Mouse (Mus musculus) yolk sac, embryonic 10.5 days (tissue): ENCODE measurements around the gene Gm13420.
"Not testable (repeated sequence)": the region's sequence is repeated elsewhere in the genome, so short reads cannot be mapped to it uniquely, and the experiment has no call there.

Experiments used
- DNase-seq: peaks from one replicate; pipeline ENCODE4 v3.0.0-alpha.2; 2017; ENCODE audit warnings: low spot score

Gm13420 gene

DNA sequence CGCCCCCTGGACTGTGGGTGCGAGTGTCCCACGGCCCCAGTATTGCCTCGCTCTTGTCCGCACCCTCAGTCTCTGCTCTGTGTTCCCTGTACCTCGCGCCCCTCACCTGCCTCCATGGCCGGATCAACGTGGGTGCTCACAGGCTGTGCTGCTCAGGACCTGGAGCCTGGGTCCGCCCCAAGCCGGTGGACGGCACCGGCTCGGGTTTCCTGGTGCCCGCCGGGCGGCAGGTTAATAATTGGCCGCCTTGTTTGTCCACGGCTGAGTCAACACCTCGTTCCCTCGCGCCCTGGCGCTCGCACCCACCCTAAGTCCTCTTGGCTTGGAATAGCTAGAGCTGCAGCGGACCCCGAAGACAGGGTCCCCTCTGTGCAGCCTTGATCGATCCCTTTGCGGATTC, at the start of gene Gm13420:
TSS of gene Gm13420 (minus strand) at position 189 of the 400 bp plus-strand sequence.
- peak; percentile 76 for DNase-seq

DNA sequence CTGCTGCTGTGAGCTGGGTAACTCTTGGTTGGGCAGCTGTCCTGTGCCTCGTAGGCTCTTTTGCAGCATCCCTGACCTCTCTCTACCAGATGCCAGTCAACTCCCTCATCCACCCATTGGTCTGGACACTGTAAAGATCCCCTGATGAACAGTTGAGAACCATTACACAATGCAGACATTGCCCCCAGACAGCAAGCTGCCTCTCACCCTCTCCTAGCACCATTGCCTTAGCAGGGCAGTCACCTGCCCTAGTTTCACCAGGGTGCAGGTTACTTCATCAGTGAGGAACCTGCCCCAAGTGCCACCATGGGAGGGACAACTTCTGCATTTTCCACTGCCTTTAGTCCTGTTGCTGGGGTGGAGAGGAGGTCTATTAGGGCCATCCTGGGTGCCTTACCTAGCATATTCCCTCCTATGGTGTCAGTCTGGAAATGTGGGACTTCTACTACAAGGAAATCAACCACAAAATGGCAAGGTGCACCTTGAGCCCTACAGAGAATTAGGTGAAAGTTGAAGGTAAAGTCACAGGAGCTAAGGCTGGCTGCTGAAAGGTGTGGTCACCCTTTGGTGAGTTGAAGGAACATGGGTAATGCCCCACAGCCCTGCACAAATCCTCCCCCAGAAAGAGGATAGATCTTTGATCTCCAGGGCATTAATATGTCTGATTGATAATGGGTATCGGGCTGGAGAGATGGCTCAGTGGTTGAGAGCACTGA, 41.4 kb upstream of the Gm13420 start:
- no peak for DNase-seq

DNA sequence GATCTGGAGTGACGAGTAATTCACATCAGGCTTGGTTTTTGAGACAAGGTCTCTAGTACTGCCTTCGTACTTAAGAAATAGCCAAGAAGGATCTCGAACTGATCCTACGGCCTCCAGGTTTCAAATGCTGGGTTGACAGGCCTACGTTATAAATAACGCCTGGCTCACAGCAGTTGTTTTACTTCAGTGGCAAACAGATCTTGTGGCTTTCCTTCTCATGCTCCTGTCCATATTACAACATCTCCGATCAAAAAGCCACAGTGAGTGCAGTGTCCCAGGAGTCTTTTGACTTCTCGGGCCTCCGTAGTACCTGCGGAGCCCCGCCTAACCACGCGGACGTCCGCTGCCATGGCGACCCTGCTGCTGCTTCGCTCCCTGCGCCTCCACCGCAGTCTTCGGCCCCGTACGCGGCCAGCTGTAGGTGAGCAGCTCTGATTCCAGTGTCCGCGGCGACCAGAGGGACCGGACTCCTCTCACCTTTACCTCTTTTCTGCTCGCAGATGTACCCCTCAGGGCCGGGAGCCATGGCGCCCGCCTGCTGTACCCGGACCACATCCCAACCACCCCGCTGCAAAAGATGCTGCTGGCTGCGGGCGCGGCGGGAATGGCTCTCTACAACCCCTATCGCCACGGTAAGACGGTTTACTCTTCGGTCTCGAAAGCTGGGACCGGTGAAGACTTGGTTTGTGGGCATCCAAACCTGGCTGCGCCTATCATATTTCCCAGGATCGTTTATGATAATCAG, 36.6 kb upstream of the Gm13420 start, which contains the start of gene Trub2:
TSS of gene Trub2 (minus strand) at position 566 of the 745 bp plus-strand sequence.
- DNase-seq: peak; percentile 88

DNA sequence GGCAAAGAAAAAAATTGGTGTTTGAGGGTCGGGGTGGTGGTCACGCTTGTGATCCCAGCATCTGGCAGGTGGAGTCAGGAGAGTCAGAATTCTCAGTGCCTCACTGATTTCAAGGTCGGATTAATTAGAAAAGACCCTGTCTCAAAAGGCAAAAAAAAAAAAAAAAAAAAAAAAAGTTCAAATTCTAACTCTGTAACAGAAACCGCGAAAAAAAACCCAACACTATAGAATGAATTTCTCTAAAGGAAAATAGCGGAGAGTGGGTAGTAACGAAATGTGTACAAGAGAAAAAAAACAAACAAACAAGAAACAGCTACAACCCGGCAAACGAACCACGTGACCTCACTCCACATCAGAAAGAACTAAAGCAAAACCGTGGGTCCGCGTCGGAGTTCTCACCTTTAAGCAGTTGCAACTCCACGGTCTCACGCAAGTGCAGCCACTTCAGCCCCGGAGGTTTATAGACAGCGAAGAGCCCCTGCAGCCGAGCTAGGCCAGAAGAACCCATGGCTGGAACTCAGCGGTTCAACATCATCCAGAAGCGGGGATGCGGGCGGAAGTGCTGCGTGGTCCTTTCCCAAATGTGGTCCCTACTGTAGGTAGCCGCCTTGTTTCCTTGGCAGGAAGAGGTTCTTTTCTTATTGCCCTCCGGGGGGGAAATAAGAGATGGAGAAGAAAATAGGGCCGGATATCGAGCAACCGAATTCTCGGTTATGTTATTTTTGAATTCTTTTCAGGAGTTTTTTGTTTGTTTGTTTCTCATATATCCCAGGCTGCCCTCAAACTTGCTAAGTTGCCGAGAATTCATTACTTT, 35.8 kb upstream of the Gm13420 start, which contains the start of gene Coq4:
TSS of gene Coq4 (plus strand) at position 390 of the 814 bp plus-strand sequence.
- peak; percentile 90 for DNase-seq

DNA sequence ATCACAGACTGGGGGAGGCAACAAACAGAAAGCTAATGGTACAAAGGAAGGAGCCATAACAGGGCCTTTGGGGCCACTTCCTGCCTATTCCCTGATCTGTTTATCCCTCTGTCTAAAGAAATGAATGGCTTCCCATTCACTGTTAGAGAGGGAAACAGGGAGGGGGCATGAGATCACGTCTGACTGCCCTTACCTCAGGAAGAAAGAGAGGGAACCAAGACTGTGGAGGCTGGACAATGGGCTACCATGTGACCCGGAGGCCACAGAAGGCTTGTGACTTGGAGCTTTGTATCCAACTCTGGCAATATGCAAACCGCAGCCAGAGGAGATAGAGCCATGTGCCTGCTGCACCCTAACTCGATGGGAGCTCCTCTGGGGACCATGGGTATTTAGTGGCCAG, 32.8 kb upstream of the Gm13420 start:
- DNase-seq: no peak

DNA sequence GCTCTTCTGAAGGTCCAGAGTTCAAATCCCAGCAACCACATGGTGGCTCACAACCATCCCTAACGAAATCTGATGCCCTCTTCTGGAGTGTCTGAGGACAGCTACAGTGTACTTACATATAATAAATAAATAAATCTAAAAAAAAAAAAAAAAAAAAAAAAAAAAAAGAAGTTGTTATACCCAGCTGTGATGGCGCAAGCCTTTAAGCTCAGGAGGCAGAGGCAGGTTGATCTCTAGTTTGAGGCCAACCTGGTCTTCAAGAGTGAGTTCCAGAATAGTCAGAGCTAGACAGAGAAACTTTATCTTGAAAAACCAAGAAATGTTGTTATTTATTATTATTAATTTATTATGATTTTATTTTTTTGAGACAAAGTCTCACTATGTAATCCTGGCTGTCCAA, 29.8 kb upstream of the Gm13420 start:
- DNase-seq: not testable (repeated sequence)

DNA sequence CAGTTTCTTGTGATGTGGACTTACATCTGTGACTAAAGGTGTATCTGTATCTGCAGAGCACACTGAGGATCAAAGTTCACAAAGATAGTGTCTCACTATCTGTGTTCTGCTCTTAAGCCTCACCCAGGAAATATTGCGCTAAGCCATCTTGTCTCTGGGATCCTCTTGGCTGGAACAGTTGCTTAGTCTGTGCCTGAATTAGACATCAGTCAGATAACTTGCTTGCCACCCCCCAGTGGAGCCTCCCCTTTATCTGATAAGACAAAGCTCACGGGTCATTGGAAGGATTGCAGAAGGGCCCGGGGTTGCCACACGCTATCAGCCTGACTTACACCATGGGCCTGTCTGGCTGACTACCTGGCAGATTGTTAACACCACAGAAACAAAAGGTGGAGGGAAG, 21.8 kb upstream of the Gm13420 start:
- peak; percentile 84 for DNase-seq

DNA sequence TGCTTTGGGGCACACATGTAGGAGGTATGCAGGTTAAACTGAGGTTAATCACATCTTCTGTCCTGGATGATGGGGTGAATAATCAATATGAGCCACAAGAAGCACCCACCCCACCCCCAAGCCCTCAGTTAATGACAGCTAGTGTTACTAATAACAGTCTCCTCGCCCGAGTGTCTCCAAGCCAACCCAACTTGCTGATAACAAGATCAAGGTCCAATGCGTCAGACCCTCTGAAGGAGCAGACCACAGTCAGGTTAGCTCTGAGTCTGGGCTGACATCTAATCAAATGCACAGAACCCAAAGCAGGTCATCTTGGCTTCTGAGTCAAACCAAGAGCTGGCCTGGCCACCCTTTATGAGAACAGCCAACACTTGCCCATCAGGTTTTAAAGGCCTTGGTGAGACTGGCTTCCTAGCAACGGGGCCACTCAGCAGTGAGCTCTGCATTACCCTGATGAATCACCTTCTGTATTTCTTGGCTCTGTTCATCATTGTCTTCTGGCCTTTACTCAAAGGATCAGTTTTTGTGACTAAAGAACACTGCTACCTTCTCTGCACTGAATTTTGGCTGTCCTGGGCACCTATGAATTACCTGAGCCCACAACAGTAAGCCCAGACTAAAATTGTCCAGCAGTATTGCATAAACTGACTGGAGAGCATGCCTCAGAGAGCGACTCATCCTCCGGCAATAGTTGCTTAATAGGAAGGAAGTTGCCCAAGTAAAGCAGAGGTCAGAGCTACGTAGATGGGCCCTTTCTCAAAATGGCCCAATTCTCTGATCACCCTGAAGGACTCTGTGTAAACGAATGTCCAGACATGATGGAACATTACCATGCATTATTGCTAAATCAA, 20.4 kb upstream of the Gm13420 start:
- DNase-seq: peak; percentile 84

DNA sequence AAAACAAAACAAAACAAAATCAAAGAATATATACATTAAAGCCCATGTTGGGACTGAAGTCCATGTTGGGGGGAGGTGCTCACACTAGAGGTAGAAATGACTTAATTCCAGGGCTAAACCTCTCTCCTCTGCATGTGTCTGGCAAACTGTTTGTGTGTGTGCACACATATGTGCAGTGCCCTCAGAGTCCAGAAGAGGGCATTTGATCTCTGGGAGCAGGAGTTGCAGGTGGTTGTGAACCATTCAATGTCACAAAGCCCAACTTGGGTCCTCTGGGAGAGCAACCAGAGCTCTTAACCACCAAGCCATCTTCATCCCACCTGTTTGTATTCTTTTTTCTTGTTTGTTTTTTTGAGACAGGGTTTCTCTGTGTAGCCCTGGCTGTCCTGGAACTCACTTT, 18.7 kb upstream of the Gm13420 start:
- DNase-seq: no peak

DNA sequence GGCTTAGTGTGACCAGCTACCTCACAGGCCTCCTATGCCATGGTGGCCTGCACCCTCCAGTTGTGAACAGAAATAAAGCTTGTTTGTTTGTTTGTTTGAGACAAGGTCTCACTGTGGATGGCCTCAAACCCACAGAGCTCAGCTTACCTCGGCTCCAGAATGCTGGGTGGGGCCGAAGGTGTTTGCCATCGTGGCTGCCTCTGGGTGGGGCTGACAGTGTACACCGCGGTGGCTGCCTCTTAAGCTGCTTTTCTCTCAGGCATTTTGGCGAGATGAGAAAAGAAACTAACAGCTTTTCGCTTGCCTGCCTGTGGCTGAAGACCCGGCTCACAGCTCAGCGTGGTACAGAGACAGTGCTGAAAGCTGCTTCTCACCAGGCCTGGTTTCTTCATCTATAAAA, 17.4 kb upstream of the Gm13420 start:
- DNase-seq: no peak

DNA sequence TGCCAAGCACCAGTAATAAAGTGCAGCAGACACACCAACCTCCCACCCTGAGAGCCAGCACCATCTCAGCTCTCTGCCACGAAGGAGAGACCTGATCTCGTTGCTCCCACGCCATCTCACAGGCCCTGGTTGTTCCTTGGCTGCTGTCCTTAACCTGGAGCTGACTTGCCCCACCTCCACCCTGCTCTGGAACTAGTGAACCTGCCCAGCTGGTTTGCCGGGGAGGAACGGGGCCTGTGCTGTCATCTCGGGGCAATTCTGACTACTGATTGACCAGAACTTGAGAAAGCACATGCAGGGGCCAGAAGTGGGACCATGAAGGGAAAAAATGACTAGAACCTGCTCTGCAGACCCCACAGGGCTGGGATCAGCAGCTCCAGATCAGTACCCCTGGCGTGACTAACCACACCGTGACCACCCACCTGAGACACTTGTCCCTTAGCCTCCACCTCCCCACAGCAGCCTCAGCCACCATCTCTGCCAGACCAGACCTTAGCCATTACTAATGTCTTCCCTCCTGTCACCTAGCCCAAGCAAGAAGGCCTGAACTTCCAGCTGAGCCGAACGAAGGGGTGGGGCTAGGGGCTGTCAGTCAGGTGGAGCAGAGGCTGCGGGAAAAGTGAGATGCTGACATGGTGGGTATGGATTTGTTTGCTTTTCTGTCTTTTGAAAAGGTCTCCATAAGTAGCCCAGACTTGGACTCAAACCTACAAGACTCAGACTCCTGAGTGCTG, 16.7 kb upstream of the Gm13420 start:
- peak; percentile 59 for DNase-seq

DNA sequence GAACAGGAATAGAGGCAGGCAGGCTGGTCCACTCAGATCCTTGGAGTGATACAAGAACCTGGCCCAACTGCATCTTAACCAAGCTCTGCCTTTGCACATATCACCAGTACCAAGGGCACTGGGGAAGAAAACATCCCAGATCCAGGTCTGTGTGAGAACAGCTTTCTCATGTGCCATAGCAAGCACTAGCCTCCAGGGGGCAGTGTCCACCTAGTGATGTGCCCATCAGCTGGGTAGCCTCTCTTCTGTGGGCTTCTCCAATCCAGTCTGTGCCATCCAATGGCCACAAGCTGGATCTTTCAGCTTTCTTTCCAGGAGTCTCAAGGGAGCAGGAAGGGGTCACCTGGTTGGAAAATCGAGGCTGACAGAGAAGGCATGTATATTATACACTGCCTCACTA, 13.3 kb upstream of the Gm13420 start:
- peak; percentile 41 for DNase-seq

DNA sequence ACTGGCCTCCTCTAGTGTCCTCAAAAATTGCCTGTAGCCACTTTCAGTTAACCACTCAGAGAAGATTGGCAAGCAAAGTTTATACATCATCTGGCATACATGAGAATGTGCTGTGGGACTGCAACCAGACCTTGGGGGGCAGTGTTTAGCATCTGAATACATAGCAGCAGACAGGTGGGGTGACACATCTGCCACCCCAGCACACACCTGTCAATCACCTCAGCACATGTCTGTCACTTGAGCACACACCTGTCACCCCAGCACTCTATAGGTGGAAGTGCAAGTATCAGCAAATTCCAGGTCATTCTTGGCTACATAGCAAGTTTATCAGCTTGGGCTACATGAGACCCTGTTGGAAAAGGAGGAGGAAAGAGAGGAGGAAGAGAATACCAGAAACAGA, 4.2 kb upstream of the Gm13420 start:
- DNase-seq: no peak

DNA sequence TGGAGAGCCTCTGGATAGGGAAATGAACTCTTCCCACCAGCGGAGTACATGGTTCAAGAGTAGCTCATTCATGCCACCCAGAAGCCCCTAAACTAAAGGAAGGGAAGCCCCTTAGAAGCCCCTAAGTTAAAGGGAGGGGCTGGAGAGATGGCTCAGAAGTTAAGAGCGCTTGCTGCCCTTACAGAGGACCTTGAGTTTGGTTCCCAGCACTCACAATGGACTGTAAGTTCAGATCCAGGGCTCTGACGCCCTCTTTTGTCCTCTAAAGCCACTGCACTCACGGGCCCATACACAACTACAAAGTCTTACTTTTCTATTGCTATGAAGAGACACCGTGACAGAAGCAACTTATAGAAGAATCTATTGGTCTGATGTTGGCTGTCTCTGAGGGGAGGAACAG, 912 bp upstream of the Gm13420 start:
- no peak for DNase-seq

DNA sequence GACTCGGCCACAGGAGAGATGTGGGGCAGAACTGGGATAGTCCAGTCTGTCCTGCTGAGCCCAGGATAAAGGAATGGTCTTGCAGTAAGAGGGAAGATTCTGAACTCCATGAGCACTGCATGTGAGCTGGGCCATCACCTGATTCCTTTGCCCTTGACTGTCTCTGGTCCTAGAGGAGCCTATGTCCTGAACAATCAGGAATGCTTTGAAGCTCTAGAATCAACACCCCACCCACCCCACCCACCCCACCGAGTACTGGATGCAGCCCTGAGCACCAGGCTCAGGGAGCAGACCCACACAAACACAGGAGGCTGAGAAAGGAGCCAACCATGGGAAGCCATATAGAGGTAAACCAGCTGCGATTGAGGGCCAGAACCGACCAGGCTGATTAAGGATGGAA, 3.0 kb downstream of the Gm13420 start:
- DNase-seq: no peak

DNA sequence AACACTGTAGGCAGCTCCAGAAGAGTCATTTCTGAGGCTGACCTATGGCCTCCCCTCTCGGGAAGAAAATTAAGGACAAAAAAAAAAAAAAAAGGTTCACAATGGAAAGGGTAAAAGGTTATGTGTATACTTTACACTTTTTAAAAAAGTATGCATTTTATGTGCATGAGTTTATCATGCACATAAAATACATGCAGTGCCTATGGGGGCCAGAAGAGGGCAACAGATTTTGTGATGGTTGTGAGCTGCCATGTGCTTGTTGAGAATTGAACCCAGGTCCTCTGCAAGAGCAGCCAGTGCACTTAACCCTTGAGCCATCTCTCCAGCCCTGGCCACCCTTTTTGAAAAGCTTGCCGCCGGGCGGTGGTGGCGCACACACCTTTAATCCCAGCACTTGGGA, 3.6 kb downstream of the Gm13420 start:
- no peak for DNase-seq

DNA sequence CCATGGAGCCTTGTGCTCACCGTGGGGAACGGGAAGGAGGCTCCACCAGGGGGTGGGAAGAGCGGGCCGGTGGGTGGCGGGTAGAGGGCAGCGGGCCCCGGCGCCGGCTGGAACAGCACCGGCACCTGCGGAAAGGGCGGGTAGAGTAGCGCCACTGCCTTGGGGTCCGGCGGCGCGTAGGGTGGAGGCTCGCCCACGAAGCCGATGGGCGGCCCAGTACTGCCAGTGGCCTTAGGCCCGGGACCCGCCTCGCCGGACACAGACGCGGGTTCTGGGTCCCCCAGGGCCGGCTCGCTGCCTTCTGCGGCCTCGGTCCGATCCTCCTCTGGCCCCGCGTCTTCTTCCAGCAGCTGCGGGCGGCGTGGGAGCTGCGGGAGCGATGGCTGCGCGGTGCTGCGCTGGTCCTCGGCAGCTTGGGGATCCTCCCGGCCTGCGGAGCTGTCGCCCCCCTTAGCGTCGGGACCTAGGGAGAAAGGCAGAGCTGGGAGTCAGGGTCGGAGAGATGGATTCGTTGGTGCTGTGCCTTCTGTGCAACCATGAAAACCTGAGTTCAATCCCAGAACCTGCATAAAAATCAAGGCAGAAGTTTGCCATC, 4.2 kb downstream of the Gm13420 start:
- no peak for DNase-seq

DNA sequence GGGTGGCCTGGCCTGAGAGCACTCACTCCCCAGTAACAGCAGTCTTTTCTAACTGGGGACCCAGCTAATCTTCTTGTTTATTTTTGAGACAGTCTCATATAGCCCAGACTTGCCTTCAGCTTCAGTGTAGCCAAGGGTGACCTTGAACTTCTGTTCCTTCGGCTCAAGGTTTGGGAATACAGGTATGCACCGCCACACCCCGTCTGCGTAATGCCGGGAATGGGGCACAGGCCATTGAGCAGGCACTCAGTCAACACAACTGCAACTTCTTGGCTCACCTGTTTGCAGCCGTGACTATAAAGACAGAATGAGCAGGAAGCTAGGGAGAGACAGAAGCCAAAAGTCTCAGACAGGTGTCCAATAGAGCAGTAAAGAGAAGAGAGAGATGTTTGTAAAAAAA, 7.2 kb downstream of the Gm13420 start:
- no peak for DNase-seq

DNA sequence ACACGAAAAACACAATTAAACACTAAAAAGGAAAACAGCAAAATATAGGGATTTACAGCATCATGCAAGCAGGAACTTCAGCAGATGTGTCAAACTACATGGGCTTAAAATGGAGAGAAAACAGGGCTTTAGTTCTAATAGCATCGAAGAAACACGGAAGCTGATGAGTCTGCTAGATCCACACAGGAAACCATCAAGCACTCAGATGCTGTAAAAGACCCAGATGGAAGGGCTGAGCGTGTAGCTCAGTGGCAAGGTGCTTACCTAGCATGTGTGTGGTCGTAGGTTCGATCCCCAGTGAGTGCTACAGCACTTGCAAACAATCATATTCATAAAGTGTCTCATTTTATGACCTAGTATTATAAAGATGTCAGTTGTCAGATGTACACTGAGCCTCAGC, 10.3 kb downstream of the Gm13420 start:
- no peak for DNase-seq

DNA sequence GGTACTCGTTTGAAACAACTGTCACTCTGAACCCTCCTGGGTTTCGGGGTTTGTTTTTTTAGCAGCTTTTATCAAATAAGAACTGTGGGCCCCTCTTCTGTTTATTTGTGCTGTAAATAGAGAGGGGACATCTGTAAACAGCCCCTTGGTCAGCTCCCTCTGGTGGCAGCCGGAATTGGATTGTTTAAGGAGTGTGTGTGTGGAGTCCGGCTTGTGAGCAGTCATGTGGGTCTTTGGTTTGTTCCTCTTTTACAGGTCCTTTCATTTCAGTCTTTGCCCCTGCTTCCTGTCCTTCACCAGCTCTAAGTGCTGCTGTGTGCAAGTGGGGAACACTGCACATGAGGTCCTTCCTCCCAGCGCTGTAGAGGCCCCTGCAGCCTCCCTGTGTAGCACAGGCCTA, 12.1 kb downstream of the Gm13420 start:
- no peak for DNase-seq

DNA sequence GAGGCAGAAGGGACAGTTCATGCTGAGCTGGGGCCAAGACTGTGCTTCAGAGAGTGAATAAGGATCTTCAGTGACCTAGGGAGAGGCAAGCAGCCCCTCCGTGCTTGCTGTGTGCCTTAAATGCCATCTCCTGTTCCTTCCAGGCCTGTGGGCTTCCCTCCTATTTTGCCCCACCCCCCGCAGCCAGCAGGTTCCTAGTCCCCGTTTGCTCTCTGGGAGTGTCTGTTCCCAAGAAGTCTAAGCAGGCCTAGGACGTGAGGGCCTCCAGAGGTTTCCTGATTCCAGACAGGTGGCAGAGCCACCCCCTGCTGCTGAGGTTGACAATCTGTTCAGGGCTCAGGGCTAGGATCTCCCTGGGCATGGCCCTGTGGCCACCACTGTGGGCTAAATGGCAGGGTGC, 12.7 kb downstream of the Gm13420 start:
- DNase-seq: no peak
